Mouse (Mus musculus) lung, adult 2 months (tissue): ENCODE measurements around the gene Coq10a. TPM values are rescaled to one million over a fixed set of nuclear protein-coding genes. Genes with fewer than 3 reads are reported as not detected.
A peak's percentile ranks its signal among the peaks of the same experiment; 100 is the strongest.

Experiments
- DNase-seq: peaks from one replicate; pipeline ENCODE4 v3.0.0; 2022
- H3K4me1 ChIP-seq: fragments of 200-500 bp; 2 replicates; pipeline ENCODE4 v1.6.1; 2011; ENCODE audit warnings: low read length; ENCODE audit not compliant: control insufficient read depth, insufficient read depth
- H3K4me3 ChIP-seq: fragments of 200-500 bp; replicated peaks from 2 replicates; pipeline ENCODE3; 2011; ENCODE audit warnings: low read depth, mild to moderate bottlenecking, control low read depth, low read length; ENCODE audit errors: extremely low read depth
- CTCF ChIP-seq: fragments of 200-500 bp; IDR thresholded peaks from 2 replicates; pipeline ENCODE4 v1.5.1; 2011; ENCODE audit warnings: mild to moderate bottlenecking, low read length, control low read depth; ENCODE audit not compliant: insufficient read depth
- POLR2A ChIP-seq: fragments of 200-500 bp; IDR thresholded peaks from 2 replicates; pipeline ENCODE4 v1.6.1; 2011; ENCODE audit warnings: low read depth, mild to moderate bottlenecking, control low read depth, low read length, borderline replicate concordance; ENCODE audit errors: extremely low read depth
- WGBS: fragments of 180-500 bp; shearing (Covaris S2); methylation state at CpG from one replicate; pipeline ENCODE4 v1.1.7; 2018; 5-methylcytosine and 5-hydroxymethylcytosine counted together
- polyA plus RNA-seq: library from polyadenylated mRNA; depleted of rRNA; stranded (reverse); fragments of >200 nt; gene quantifications from 2 replicates; pipeline ENCODE4 v1.2.3, GENCODE M21; 2012

Gene Coq10a
- polyA plus RNA-seq, 1 experiment: 48.7 TPM

GRCm38 (mm10) chr10:128389570-128389969, 20.8 kb upstream of the Coq10a start:
- Histone ChIP-seq H3K4me1 (no peaks in the 10 kb centered on the region), H3K4me3 (no peak overlapping the region)
- TF ChIP-seq CTCF (no peak), POLR2A (no peak)
- no peak for DNase-seq
- WGBS: 80% methylated on average over 6 of the region's 6 CpGs

GRCm38 (mm10) chr10:128388941-128389340, 20.1 kb upstream of the Coq10a start:
- no peaks in the 10 kb centered on the region for H3K4me1 ChIP-seq
- DNase-seq: no peak
- H3K4me3 ChIP-seq: no peak overlapping the region
- WGBS: 89% methylated on average over 14 of the region's 14 CpGs
- no peak for TF ChIP-seq POLR2A
- no peak for TF ChIP-seq CTCF

DNA sequence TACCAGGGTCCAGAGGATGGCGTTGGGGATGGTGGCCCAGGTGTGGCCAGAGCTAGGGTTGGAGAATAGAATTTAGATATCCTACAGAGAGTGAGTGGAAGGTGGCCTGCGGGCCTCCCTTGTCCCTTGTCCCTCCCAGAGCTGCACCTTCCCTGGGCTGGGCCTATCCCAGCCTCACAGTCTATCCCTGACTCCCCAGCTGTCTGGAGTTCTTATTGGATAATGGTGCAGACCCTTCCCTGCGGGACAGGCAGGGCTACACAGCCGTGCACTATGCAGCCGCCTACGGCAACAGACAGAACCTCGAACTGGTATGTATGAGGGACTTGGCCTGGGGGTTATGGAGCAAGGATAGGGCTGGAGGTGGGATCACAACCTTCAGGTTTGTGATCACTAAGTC, 17.1 kb upstream of the Coq10a start:
- TF ChIP-seq CTCF (no peak), POLR2A (no peak)
- Histone ChIP-seq H3K4me1 (no peaks in the 10 kb centered on the region), H3K4me3 (no peak overlapping the region)
- no peak for DNase-seq
- 93% methylated on average over 7 of the region's 7 CpGs for WGBS

DNA sequence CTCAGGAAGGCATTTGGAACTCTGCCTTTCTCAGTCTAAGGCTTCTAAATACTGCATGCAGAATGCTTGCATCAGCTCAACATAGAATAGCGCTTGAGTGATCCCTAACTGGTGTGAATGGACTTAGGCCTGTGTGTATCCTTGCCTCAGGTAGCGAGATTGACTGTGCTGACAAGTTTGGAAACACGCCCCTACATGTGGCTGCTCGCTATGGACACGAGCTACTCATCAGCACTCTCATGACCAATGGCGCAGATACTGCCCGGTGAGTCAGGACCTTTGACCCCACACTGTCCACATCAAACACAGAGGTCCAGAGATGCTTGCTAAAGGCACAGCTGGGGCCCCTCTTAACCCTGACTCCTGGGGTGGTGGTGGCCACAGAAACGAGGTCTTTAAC, 13.7 kb upstream of the Coq10a start:
- WGBS: 85% methylated on average over 8 of the region's 8 CpGs
- TF ChIP-seq POLR2A: no peak
- no peak for TF ChIP-seq CTCF
- Histone ChIP-seq H3K4me1 (peaks cover 11% of the 10 kb centered on the region), H3K4me3 (no peak overlapping the region)
- no peak for DNase-seq

- peaks cover 15% of the 10 kb centered on the region for H3K4me1 ChIP-seq
- H3K4me3 ChIP-seq: no peak overlapping the region
- 83% methylated on average over 5 of the region's 5 CpGs for WGBS
- TF ChIP-seq POLR2A (no peak), CTCF (no peak)
- DNase-seq: no peak
These were observed 11.8 kb upstream of the Coq10a start for GRCm38 (mm10) chr10:128380565-128380964.

- H3K4me3 ChIP-seq: no peak overlapping the region
- peaks cover 15% of the 10 kb centered on the region for H3K4me1 ChIP-seq
- no peak for DNase-seq
- WGBS: 90% methylated on average over 7 of the region's 7 CpGs
- TF ChIP-seq CTCF (no peak), POLR2A (no peak)
These were observed 10.5 kb upstream of the Coq10a start for GRCm38 (mm10) chr10:128379260-128379659.

GRCm38 (mm10) chr10:128378462-128378861, 9.7 kb upstream of the Coq10a start:
- no peak overlapping the region for H3K4me3 ChIP-seq
- no peak for DNase-seq
- 49% methylated on average over 3 of the region's 3 CpGs for WGBS
- peaks cover 15% of the 10 kb centered on the region for H3K4me1 ChIP-seq
- no peak for TF ChIP-seq POLR2A
- TF ChIP-seq CTCF: no peak

- TF ChIP-seq POLR2A (no peak), CTCF (no peak)
- WGBS: 54% methylated on average over 14 of the region's 14 CpGs
- DNase-seq: no peak
These were observed 9.2 kb upstream of the Coq10a start for GRCm38 (mm10) chr10:128377940-128378448.

DNA sequence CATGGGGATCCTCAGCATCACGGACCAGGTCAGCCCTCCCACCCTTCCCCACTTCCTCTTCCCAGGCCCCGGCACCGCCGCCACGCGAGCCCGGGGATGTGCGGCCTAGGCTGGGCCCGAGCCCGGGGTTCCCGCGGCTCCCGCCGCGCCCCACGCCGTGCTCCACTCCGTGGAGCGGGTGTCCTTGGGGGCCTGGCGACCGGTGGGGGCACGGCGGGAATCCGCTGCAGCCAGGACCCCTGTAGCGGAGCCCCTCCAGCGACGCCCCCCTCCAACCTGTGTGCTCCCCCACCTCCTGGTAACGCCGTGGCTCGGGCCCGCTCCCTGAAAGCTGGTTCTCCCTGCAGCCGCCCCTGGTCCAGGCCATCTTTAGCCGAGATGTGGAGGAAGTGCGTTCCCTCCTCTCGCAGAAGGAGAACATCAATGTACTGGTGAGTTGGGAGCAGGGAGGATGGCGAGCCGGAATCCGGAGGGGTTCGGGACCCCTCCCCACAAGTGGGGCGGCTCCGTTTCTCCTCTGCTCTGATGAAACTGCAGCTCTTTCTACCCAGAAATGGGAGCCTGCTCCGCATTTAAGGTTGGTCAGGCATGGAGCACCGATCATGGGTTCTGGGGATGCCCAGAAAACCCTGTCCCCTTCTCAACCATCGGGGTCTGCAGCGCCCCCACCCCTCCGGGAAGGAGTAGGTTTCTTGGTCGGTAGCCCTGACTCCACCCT, 8.6 kb upstream of the Coq10a start:
- peak overlapping the region; percentile 68 for H3K4me3 ChIP-seq
- H3K4me1 ChIP-seq: peaks cover 15% of the 10 kb centered on the region
- WGBS: under 1% methylated on average over 47 of the region's 47 CpGs
- TF ChIP-seq POLR2A (no peak), CTCF (no peak)
- no peak for DNase-seq

More at GRCm38 (mm10) chr10:128377940-128378448, 9.2 kb upstream of the Coq10a start:
- Histone ChIP-seq H3K4me3 (peak overlapping the region; percentile 68), H3K4me1 (peaks cover 15% of the 10 kb centered on the region)

GRCm38 (mm10) chr10:128376455-128377211, 7.8 kb upstream of the Coq10a start, which contains the start of gene Ankrd52:
TSS of gene Ankrd52 (plus strand) at chr10:128377115.
- Histone ChIP-seq H3K4me1 (peaks cover 15% of the 10 kb centered on the region), H3K4me3 (peak within 1 kb of the TSS; percentile 68)
- WGBS: under 1% methylated on average over 68 of the region's 73 CpGs
- TF ChIP-seq POLR2A: no peak; the same call in 1 of the 2 replicates
- no peak for TF ChIP-seq CTCF
- peak; percentile 87 for DNase-seq
